Mouse (Mus musculus) megakaryocyte, embryonic 14.5 days (primary cell): ENCODE results near the gene Nkx2-2.

ENCODE experiments used
- FLI1 ChIP-seq: IDR thresholded peaks from 2 replicates; pipeline ENCODE4 v1.6.1; 2012; ENCODE audit warnings: low read length, inconsistent platforms, mixed read lengths
- GATA1 ChIP-seq: IDR thresholded peaks from 3 replicates; pipeline ENCODE4 v1.6.1; 2012; ENCODE audit warnings: mixed read lengths, low read length, inconsistent platforms, borderline replicate concordance

GRCm38 (mm10) chr2:147192731-147193130 is 1.3 kb downstream of the Nkx2-2 start:
- TF ChIP-seq GATA1 (no peak), FLI1 (no peak)
